Mouse (Mus musculus) embryonic facial prominence, embryonic 10.5 days (tissue): ENCODE data around the gene Ncl. TPM values are rescaled to one million over a fixed set of nuclear protein-coding genes. Genes with fewer than 3 reads are reported as not detected.

ENCODE experiments used
- DNase-seq: peaks from one replicate; pipeline ENCODE4 v3.0.0-alpha.2; 2017; ENCODE audit warnings: low spot score
- H3K27ac ChIP-seq: fragments of 300-500 bp; sonication (generic); replicated peaks from 2 replicates; pipeline ENCODE4 v1.5.1; 2016; ENCODE audit warnings: mild to moderate bottlenecking
- H3K27me3 ChIP-seq: fragments of 300-500 bp; sonication (generic); replicated peaks from 2 replicates; pipeline ENCODE4 v1.6.1; 2016; ENCODE audit warnings: low read depth, mild to moderate bottlenecking; ENCODE audit not compliant: poor library complexity, severe bottlenecking
- H3K36me3 ChIP-seq: fragments of 300-500 bp; sonication (generic); replicated peaks from 2 replicates; pipeline ENCODE4 v1.6.1; 2016; ENCODE audit warnings: mild to moderate bottlenecking, moderate library complexity
- H3K4me1 ChIP-seq: fragments of 300-500 bp; sonication (generic); 2 replicates; pipeline ENCODE4 v1.6.1; 2016
- H3K4me3 ChIP-seq: fragments of 300-500 bp; sonication (generic); 2 replicates; pipeline ENCODE4 v1.5.1; 2016; ENCODE audit warnings: mild to moderate bottlenecking, moderate library complexity
- H3K9me3 ChIP-seq: fragments of 300-500 bp; sonication (generic); 2 replicates; pipeline ENCODE4 v1.6.1; 2016; ENCODE audit warnings: mild to moderate bottlenecking
- WGBS: fragments of 180-500 bp; shearing (Covaris S2); methylation state at CpG from one replicate; pipeline ENCODE4 v1.1.7; 2016; 5-methylcytosine and 5-hydroxymethylcytosine counted together
- polyA plus RNA-seq: library from polyadenylated mRNA; unstranded; fragments of >200 nt; fragmentation: Nextera tagmentation; extraction: Ambion mirVana; gene quantifications from 2 replicates; pipeline ENCODE4 v1.2.1, GENCODE M21; 2016

Gene Ncl
- polyA plus RNA-seq, 1 experiment from 2014 or later, result 641 TPM

DNA sequence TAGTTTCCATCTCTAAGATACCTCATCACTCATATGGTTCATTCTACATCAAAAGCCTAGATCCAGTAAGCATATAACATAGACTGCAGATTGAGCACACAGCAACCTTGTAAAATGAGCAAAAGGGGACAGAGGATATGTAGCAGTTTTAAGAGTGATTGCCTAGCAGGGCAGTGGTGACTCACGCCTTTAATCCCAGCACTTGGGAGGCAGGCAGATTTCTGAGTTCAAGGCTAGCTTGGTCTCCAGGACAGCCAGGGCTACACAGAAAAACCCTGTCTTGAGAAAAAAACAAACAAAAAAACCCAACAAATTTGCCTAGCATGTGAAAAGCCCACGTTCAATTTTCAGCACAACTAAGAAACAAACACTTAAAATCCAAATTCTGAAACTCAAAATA, 5.0 kb downstream of the Ncl start:
- no peak for DNase-seq
- peaks cover 90% of the 10 kb centered on the region for H3K36me3 ChIP-seq

GRCm38 (mm10) chr1:86350576-86350975, 8.6 kb downstream of the Ncl start:
- Histone ChIP-seq H3K4me1 (no peaks in the 10 kb centered on the region), H3K27me3 (no peaks in the 10 kb centered on the region), H3K36me3 (peaks cover 100% of the 10 kb centered on the region), H3K4me3 (no peak overlapping the region), H3K9me3 (no peaks in the 10 kb centered on the region), H3K27ac (no peak overlapping the region)
- WGBS, result 86% methylated on average over 8 of the region's 8 CpGs
- no peak for DNase-seq

More for the DNA sequence above, 5.0 kb downstream of the Ncl start:
- Histone ChIP-seq H3K27ac (no peak overlapping the region), H3K9me3 (no peaks in the 10 kb centered on the region), H3K4me1 (peaks cover 14% of the 10 kb centered on the region), H3K4me3 (no peak overlapping the region), H3K27me3 (no peaks in the 10 kb centered on the region)
- WGBS, result 88% methylated on average over 2 of the region's 2 CpGs

DNA sequence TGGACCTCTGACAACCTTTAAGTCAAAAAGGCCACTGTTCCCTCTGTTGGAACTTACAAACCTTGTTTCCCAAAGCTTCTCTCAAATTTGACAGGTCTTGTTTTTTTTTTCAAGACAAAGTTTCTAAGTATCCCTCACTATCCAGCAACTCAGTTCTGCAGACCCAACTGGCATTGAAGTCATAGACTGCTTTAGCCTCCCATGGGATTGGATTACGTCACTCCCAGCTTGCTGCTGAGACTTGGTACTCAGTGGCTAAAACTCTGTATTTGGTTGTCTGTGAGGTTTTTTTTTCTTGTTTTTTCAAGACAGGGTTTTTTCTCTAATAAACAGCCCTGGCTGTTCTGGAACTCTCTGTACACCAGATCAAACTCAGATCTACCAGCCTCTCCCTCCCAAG, 9.5 kb downstream of the Ncl start:
- no peaks in the 10 kb centered on the region for H3K27me3 ChIP-seq
- WGBS, result 89% methylated on average over 1 of the region's 1 CpGs
- peaks cover 99% of the 10 kb centered on the region for H3K36me3 ChIP-seq
- no peak overlapping the region for H3K27ac ChIP-seq
- no peak overlapping the region for H3K4me3 ChIP-seq
- no peaks in the 10 kb centered on the region for H3K4me1 ChIP-seq
- no peaks in the 10 kb centered on the region for H3K9me3 ChIP-seq
- DNase-seq, result no peak

GRCm38 (mm10) chr1:86349201-86349600, 10.0 kb downstream of the Ncl start:
- Histone ChIP-seq H3K4me3 (no peak overlapping the region), H3K9me3 (no peaks in the 10 kb centered on the region), H3K36me3 (peaks cover 94% of the 10 kb centered on the region), H3K4me1 (no peaks in the 10 kb centered on the region), H3K27me3 (no peaks in the 10 kb centered on the region), H3K27ac (no peak overlapping the region)
- no peak for DNase-seq
- 92% methylated on average over 3 of the region's 3 CpGs for WGBS

- WGBS, result 78% methylated on average over 4 of the region's 4 CpGs
- Histone ChIP-seq H3K4me1 (no peaks in the 10 kb centered on the region), H3K4me3 (no peak overlapping the region), H3K36me3 (peaks cover 90% of the 10 kb centered on the region), H3K27me3 (no peaks in the 10 kb centered on the region), H3K27ac (no peak overlapping the region), H3K9me3 (no peaks in the 10 kb centered on the region)
- DNase-seq, result no peak
Measured at GRCm38 (mm10) chr1:86348801-86349200, 10.4 kb downstream of the Ncl start.

- H3K27ac ChIP-seq, result no peak overlapping the region
- no peaks in the 10 kb centered on the region for H3K4me1 ChIP-seq
- DNase-seq, result no peak
- no peaks in the 10 kb centered on the region for H3K9me3 ChIP-seq
- 50% methylated on average over 1 of the region's 1 CpGs for WGBS
- H3K4me3 ChIP-seq, result no peak overlapping the region
- H3K27me3 ChIP-seq, result no peaks in the 10 kb centered on the region
- peaks cover 83% of the 10 kb centered on the region for H3K36me3 ChIP-seq
Measured at GRCm38 (mm10) chr1:86348083-86348482, 11.1 kb downstream of the Ncl start.

DNA sequence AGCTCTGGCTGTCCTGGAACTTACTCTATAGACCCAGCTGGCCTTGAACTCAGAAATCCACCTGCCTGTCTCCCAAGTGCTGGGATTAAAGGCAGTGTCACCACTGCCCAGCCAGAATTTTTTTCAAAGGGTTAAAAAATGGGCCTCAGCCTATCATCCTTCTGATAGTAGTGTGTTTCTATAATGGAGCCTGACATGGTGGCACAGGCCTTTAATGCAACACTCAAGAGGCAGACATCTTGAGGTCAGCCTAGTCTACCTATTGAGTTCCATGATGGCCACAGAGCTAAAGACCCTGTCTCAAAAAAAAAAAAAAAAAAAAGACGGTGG, 11.5 kb downstream of the Ncl start:
- Histone ChIP-seq H3K27ac (no peak overlapping the region), H3K9me3 (no peaks in the 10 kb centered on the region), H3K27me3 (no peaks in the 10 kb centered on the region), H3K36me3 (peaks cover 79% of the 10 kb centered on the region), H3K4me3 (no peak overlapping the region), H3K4me1 (no peaks in the 10 kb centered on the region)
- DNase-seq, result no peak
- WGBS, result 56% methylated on average over 1 of the region's 1 CpGs

GRCm38 (mm10) chr1:86346851-86347715, 12.1 kb downstream of the Ncl start:
- no peak overlapping the region for H3K27ac ChIP-seq
- H3K4me1 ChIP-seq, result no peaks in the 10 kb centered on the region
- H3K27me3 ChIP-seq, result no peaks in the 10 kb centered on the region
- WGBS, result 83% methylated on average over 3 of the region's 3 CpGs
- peaks cover 73% of the 10 kb centered on the region for H3K36me3 ChIP-seq
- H3K4me3 ChIP-seq, result no peak overlapping the region
- H3K9me3 ChIP-seq, result no peaks in the 10 kb centered on the region
- DNase-seq, result no peak

GRCm38 (mm10) chr1:86345956-86346355, 13.2 kb downstream of the Ncl start:
- no peak for DNase-seq
- 91% methylated on average over 4 of the region's 4 CpGs for WGBS
- Histone ChIP-seq H3K36me3 (peaks cover 61% of the 10 kb centered on the region), H3K9me3 (no peaks in the 10 kb centered on the region), H3K4me1 (no peaks in the 10 kb centered on the region), H3K27ac (no peak overlapping the region), H3K27me3 (no peaks in the 10 kb centered on the region), H3K4me3 (no peak overlapping the region)

- WGBS, result 92% methylated on average over 4 of the region's 4 CpGs
- H3K36me3 ChIP-seq, result peaks cover 52% of the 10 kb centered on the region
- DNase-seq, result no peak
- H3K27ac ChIP-seq, result no peak overlapping the region
- no peak overlapping the region for H3K4me3 ChIP-seq
- H3K9me3 ChIP-seq, result no peaks in the 10 kb centered on the region
- H3K4me1 ChIP-seq, result no peaks in the 10 kb centered on the region
- no peaks in the 10 kb centered on the region for H3K27me3 ChIP-seq
Measured at GRCm38 (mm10) chr1:86345069-86345468, 14.1 kb downstream of the Ncl start.

GRCm38 (mm10) chr1:86343969-86344861, 15.0 kb downstream of the Ncl start:
- Histone ChIP-seq H3K4me1 (no peaks in the 10 kb centered on the region), H3K9me3 (no peaks in the 10 kb centered on the region), H3K27ac (no peak overlapping the region), H3K27me3 (no peaks in the 10 kb centered on the region), H3K36me3 (peaks cover 44% of the 10 kb centered on the region), H3K4me3 (no peak overlapping the region)
- 70% methylated on average over 4 of the region's 4 CpGs for WGBS
- no peak for DNase-seq

DNA sequence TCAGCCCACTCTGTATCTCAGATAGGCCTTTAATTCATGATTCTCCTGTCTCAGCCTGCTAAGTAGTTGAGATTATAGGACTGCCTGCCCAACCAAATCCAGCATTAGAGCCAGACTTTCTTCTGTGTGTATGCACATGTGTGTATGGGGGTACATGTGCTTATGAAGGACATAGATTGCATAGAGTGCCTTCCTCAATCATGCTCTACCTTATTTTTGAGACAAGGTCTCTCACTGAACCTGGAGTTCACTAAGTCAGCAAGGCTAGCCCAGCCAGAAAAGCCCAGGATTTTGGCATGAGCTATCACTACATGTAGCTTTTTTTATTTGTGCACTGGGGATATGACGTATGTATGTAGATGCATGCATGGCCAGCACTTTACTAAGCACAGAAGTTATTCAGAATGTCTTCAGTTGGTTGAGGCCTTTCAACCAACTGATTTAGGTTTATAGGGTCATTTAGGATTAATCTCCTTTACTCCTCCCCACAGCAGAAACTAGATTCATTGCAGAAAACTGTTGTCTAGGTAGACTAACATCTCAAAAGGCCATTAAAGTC, 16.0 kb downstream of the Ncl start:
- H3K27me3 ChIP-seq, result no peaks in the 10 kb centered on the region
- 89% methylated on average over 1 of the region's 1 CpGs for WGBS
- H3K9me3 ChIP-seq, result no peaks in the 10 kb centered on the region
- H3K36me3 ChIP-seq, result peaks cover 33% of the 10 kb centered on the region
- no peaks in the 10 kb centered on the region for H3K4me1 ChIP-seq
- H3K27ac ChIP-seq, result no peak overlapping the region
- DNase-seq, result no peak
- no peak overlapping the region for H3K4me3 ChIP-seq
